Mouse (Mus musculus): ENCODE measurements around the gene Itga5. TPM values are rescaled to one million over a fixed set of nuclear protein-coding genes. Genes with fewer than 3 reads are reported as not detected.
A peak's percentile ranks its signal among the peaks of the same experiment; 100 is the strongest.

Gene Itga5
- polyA plus RNA-seq, 1 experiment from 2014 or later: 5.3 TPM

- Histone ChIP-seq H3K9ac (ENCODE audit: low read length) (no peak overlapping the region), H3K4me1 (ENCODE audit: control insufficient read depth, insufficient read depth, low read length) (0 out of 2 replicates have a peak, but pooled peaks cover 5% of the 10 kb centered on the region), H3K36me3 (ENCODE audit: control insufficient read depth, insufficient read depth, low read length) (no peaks in the 10 kb centered on the region), H3K27ac (ENCODE audit: low read depth, low read length) (no peak overlapping the region), H3K9me3 (replicated peaks; ENCODE audit: control insufficient read depth, low read length) (no peaks in the 10 kb centered on the region), H3K4me3 (ENCODE audit: low read depth, low read length) (no peak overlapping the region), H3K4me2 (ENCODE audit: low read length) (no peak overlapping the region), H3K27me3 (replicated peaks; ENCODE audit: control insufficient read depth, insufficient read depth, low read length) (0 out of 2 replicates have a peak, but pooled peaks cover 3% of the 10 kb centered on the region)
- ATAC-seq (no peak), DNase-seq (ENCODE audit: low spot score) (no peak)
- WGBS: 80% methylated on average over 1 of the region's 1 CpGs
Observed at GRCm38 (mm10) chr15:103369123-103369522, 2.6 kb upstream of the Itga5 start.

GRCm38 (mm10) chr15:103368179-103368940 lies 1.8 kb upstream of the Itga5 start:
- Histone ChIP-seq H3K4me3 (ENCODE audit: low read depth, low read length) (no peak overlapping the region), H3K27me3 (replicated peaks; ENCODE audit: control insufficient read depth, insufficient read depth, low read length) (0 out of 2 replicates have a peak, but pooled peaks cover 3% of the 10 kb centered on the region), H3K27ac (ENCODE audit: low read depth, low read length) (no peak overlapping the region), H3K4me2 (ENCODE audit: low read length) (no peak overlapping the region), H3K9ac (ENCODE audit: low read length) (no peak overlapping the region), H3K9me3 (replicated peaks; ENCODE audit: control insufficient read depth, low read length) (no peaks in the 10 kb centered on the region), H3K4me1 (ENCODE audit: control insufficient read depth, insufficient read depth, low read length) (0 out of 2 replicates have a peak, but pooled peaks cover 5% of the 10 kb centered on the region), H3K36me3 (ENCODE audit: control insufficient read depth, insufficient read depth, low read length) (no peaks in the 10 kb centered on the region)
- ATAC-seq (no peak), DNase-seq (ENCODE audit: low spot score) (no peak)
- 72% methylated on average over 4 of the region's 4 CpGs for WGBS

- H3K4me3 ChIP-seq (ENCODE audit: low read depth, low read length): peak overlapping the region; percentile 43
- under 1% methylated on average over 51 of the region's 51 CpGs for WGBS
- ATAC-seq (peak; percentile 54), DNase-seq (ENCODE audit: low spot score) (peak; percentile 33)
- H3K36me3 ChIP-seq (ENCODE audit: control insufficient read depth, insufficient read depth, low read length): no peaks in the 10 kb centered on the region
- H3K9me3 ChIP-seq (replicated peaks; ENCODE audit: control insufficient read depth, low read length): no peaks in the 10 kb centered on the region
- H3K27ac ChIP-seq (ENCODE audit: low read depth, low read length): no peak overlapping the region
- H3K4me2 ChIP-seq (ENCODE audit: low read length): peak overlapping the region; percentile 80
- H3K9ac ChIP-seq (ENCODE audit: low read length): peak overlapping the region; percentile 71
- H3K4me1 ChIP-seq (ENCODE audit: control insufficient read depth, insufficient read depth, low read length): 0 out of 2 replicates have a peak, but pooled peaks cover 5% of the 10 kb centered on the region
- H3K27me3 ChIP-seq (replicated peaks; ENCODE audit: control insufficient read depth, insufficient read depth, low read length): 0 out of 2 replicates have a peak, but pooled peaks cover 3% of the 10 kb centered on the region
Observed at GRCm38 (mm10) chr15:103365471-103366375, 840 bp downstream of the Itga5 start.

GRCm38 (mm10) chr15:103364761-103365160 lies 1.8 kb downstream of the Itga5 start:
- H3K36me3 ChIP-seq (ENCODE audit: control insufficient read depth, insufficient read depth, low read length): no peaks in the 10 kb centered on the region
- no peaks in the 10 kb centered on the region for H3K9me3 ChIP-seq (replicated peaks; ENCODE audit: control insufficient read depth, low read length)
- DNase-seq (ENCODE audit: low spot score) (no peak), ATAC-seq (no peak)
- peak overlapping the region; percentile 43; the same call in 1 of the 2 replicates for H3K4me3 ChIP-seq (ENCODE audit: low read depth, low read length)
- H3K27ac ChIP-seq (ENCODE audit: low read depth, low read length): no peak overlapping the region
- H3K9ac ChIP-seq (ENCODE audit: low read length): no peak overlapping the region
- 0 out of 2 replicates have a peak, but pooled peaks cover 5% of the 10 kb centered on the region for H3K4me1 ChIP-seq (ENCODE audit: control insufficient read depth, insufficient read depth, low read length)
- 39% methylated on average over 4 of the region's 4 CpGs for WGBS
- peak overlapping the region; percentile 80 for H3K4me2 ChIP-seq (ENCODE audit: low read length)
- H3K27me3 ChIP-seq (replicated peaks; ENCODE audit: control insufficient read depth, insufficient read depth, low read length): 0 out of 2 replicates have a peak, but pooled peaks cover 3% of the 10 kb centered on the region

- H3K9me3 ChIP-seq (replicated peaks; ENCODE audit: control insufficient read depth, low read length): no peaks in the 10 kb centered on the region
- 64% methylated on average over 1 of the region's 1 CpGs for WGBS
- DNase-seq (ENCODE audit: low spot score) (no peak), ATAC-seq (no peak)
- no peak overlapping the region for H3K4me2 ChIP-seq (ENCODE audit: low read length)
- H3K36me3 ChIP-seq (ENCODE audit: control insufficient read depth, insufficient read depth, low read length): no peaks in the 10 kb centered on the region
- H3K4me3 ChIP-seq (ENCODE audit: low read depth, low read length): no peak overlapping the region
- H3K27me3 ChIP-seq (replicated peaks; ENCODE audit: control insufficient read depth, insufficient read depth, low read length): 0 out of 2 replicates have a peak, but pooled peaks cover 3% of the 10 kb centered on the region
- no peak overlapping the region for H3K27ac ChIP-seq (ENCODE audit: low read depth, low read length)
- 0 out of 2 replicates have a peak, but pooled peaks cover 5% of the 10 kb centered on the region for H3K4me1 ChIP-seq (ENCODE audit: control insufficient read depth, insufficient read depth, low read length)
- no peak overlapping the region for H3K9ac ChIP-seq (ENCODE audit: low read length)
Observed at GRCm38 (mm10) chr15:103363809-103364208, 2.8 kb downstream of the Itga5 start.

GRCm38 (mm10) chr15:103362950-103363349 lies 3.6 kb downstream of the Itga5 start:
- Histone ChIP-seq H3K9ac (ENCODE audit: low read length) (no peak overlapping the region), H3K27ac (ENCODE audit: low read depth, low read length) (no peak overlapping the region)

GRCm38 (mm10) chr15:103362333-103362732 lies 4.2 kb downstream of the Itga5 start:
- Histone ChIP-seq H3K27me3 (replicated peaks; ENCODE audit: control insufficient read depth, insufficient read depth, low read length) (0 out of 2 replicates have a peak, but pooled peaks cover 3% of the 10 kb centered on the region), H3K27ac (ENCODE audit: low read depth, low read length) (no peak overlapping the region), H3K4me1 (ENCODE audit: control insufficient read depth, insufficient read depth, low read length) (0 out of 2 replicates have a peak, but pooled peaks cover 5% of the 10 kb centered on the region), H3K36me3 (ENCODE audit: control insufficient read depth, insufficient read depth, low read length) (no peaks in the 10 kb centered on the region), H3K9ac (ENCODE audit: low read length) (no peak overlapping the region), H3K4me3 (ENCODE audit: low read depth, low read length) (no peak overlapping the region), H3K4me2 (ENCODE audit: low read length) (no peak overlapping the region), H3K9me3 (replicated peaks; ENCODE audit: control insufficient read depth, low read length) (no peaks in the 10 kb centered on the region)
- WGBS: 77% methylated on average over 6 of the region's 7 CpGs
- ATAC-seq: no peak
- no peak for DNase-seq (ENCODE audit: low spot score)

More at GRCm38 (mm10) chr15:103362950-103363349, 3.6 kb downstream of the Itga5 start:
- ATAC-seq (no peak), DNase-seq (ENCODE audit: low spot score) (no peak)
- no peak overlapping the region for H3K4me3 ChIP-seq (ENCODE audit: low read depth, low read length)
- H3K36me3 ChIP-seq (ENCODE audit: control insufficient read depth, insufficient read depth, low read length): no peaks in the 10 kb centered on the region
- H3K9me3 ChIP-seq (replicated peaks; ENCODE audit: control insufficient read depth, low read length): no peaks in the 10 kb centered on the region
- no peak overlapping the region for H3K4me2 ChIP-seq (ENCODE audit: low read length)
- 0 out of 2 replicates have a peak, but pooled peaks cover 3% of the 10 kb centered on the region for H3K27me3 ChIP-seq (replicated peaks; ENCODE audit: control insufficient read depth, insufficient read depth, low read length)
- 94% methylated on average over 3 of the region's 3 CpGs for WGBS
- 0 out of 2 replicates have a peak, but pooled peaks cover 5% of the 10 kb centered on the region for H3K4me1 ChIP-seq (ENCODE audit: control insufficient read depth, insufficient read depth, low read length)

- Histone ChIP-seq H3K4me3 (ENCODE audit: low read depth, low read length) (no peak overlapping the region), H3K9me3 (replicated peaks; ENCODE audit: control insufficient read depth, low read length) (no peaks in the 10 kb centered on the region), H3K36me3 (ENCODE audit: control insufficient read depth, insufficient read depth, low read length) (no peaks in the 10 kb centered on the region), H3K9ac (ENCODE audit: low read length) (no peak overlapping the region), H3K4me1 (ENCODE audit: control insufficient read depth, insufficient read depth, low read length) (no peaks in the 10 kb centered on the region), H3K27me3 (replicated peaks; ENCODE audit: control insufficient read depth, insufficient read depth, low read length) (no peaks in the 10 kb centered on the region), H3K27ac (ENCODE audit: low read depth, low read length) (no peak overlapping the region), H3K4me2 (ENCODE audit: low read length) (no peak overlapping the region)
- DNase-seq (ENCODE audit: low spot score) (no peak), ATAC-seq (no peak)
- whole genome bisulfite sequencing: 94% methylated on average over 1 of the region's 1 CpGs
Observed at GRCm38 (mm10) chr15:103361269-103361668, 5.3 kb downstream of the Itga5 start.

Data from forebrain, embryonic 14.5 days (tissue).